Mouse (Mus musculus) forebrain, embryonic 12.5 days (tissue): ENCODE measurements around the gene Ankrd55. TPM values are rescaled to one million over a fixed set of nuclear protein-coding genes. Genes with fewer than 3 reads are reported as not detected.

Source experiments
- ATAC-seq: fragments of 200-750 bp; cut with Nextera tagmentation; 2 replicates; pipeline ENCODE4 v1.8.0; 2017; ENCODE audit warnings: moderate TSS enrichment; ENCODE audit not compliant: low FRiP score
- H3K27ac ChIP-seq: fragments of 300-500 bp; sonication (generic); 2 replicates; pipeline ENCODE4 v1.5.1; 2016; ENCODE audit warnings: mild to moderate bottlenecking
- H3K27me3 ChIP-seq: fragments of 300-500 bp; sonication (generic); 2 replicates; pipeline ENCODE4 v1.6.1; 2016; ENCODE audit warnings: mild to moderate bottlenecking
- H3K36me3 ChIP-seq: fragments of 300-500 bp; sonication (generic); replicated peaks from 2 replicates; pipeline ENCODE4 v1.6.1; 2016; ENCODE audit warnings: mild to moderate bottlenecking
- H3K4me1 ChIP-seq: fragments of 300-500 bp; sonication (generic); 2 replicates; pipeline ENCODE4 v1.6.1; 2016
- H3K4me2 ChIP-seq: fragments of 300-500 bp; sonication (generic); 2 replicates; pipeline ENCODE4 v1.6.1; 2016; ENCODE audit warnings: mild to moderate bottlenecking, moderate library complexity
- H3K4me3 ChIP-seq: fragments of 300-500 bp; sonication (generic); replicated peaks from 2 replicates; pipeline ENCODE4 v1.5.1; 2016; ENCODE audit warnings: mild to moderate bottlenecking
- H3K9ac ChIP-seq: fragments of 300-500 bp; sonication (generic); 2 replicates; pipeline ENCODE4 v1.6.1; 2016; ENCODE audit warnings: mild to moderate bottlenecking
- H3K9me3 ChIP-seq: fragments of 300-500 bp; sonication (generic); 2 replicates; pipeline ENCODE4 v1.6.1; 2016
- WGBS: fragments of 180-500 bp; shearing (Covaris S2); methylation state at CpG from one replicate; pipeline ENCODE4 v1.1.7; 2016; 5-methylcytosine and 5-hydroxymethylcytosine counted together
- polyA plus RNA-seq: library from polyadenylated mRNA; unstranded; fragments of >200 nt; fragmentation: Nextera tagmentation; extraction: Ambion mirVana; gene quantifications from 2 replicates; pipeline ENCODE4 v1.2.1, GENCODE M21; 2016

Gene Ankrd55
- polyA plus RNA-seq, 1 experiment from 2014 or later, result 1.0 TPM

- no peaks in the 10 kb centered on the region for H3K27me3 ChIP-seq
- 70% methylated on average over 4 of the region's 4 CpGs for WGBS
- ATAC-seq, result no peak
- H3K9ac ChIP-seq, result no peak overlapping the region
- H3K4me3 ChIP-seq, result no peak overlapping the region
- no peak overlapping the region for H3K4me2 ChIP-seq
- no peaks in the 10 kb centered on the region for H3K9me3 ChIP-seq
- H3K4me1 ChIP-seq, result peaks cover 5% of the 10 kb centered on the region; the same call in 1 of the 2 replicates
- H3K27ac ChIP-seq, result no peak overlapping the region
- no peaks in the 10 kb centered on the region for H3K36me3 ChIP-seq
These were observed 77.5 kb downstream of the Ankrd55 start for GRCm38 (mm10) chr13:112365762-112366161.

- no peak for ATAC-seq
- no peak overlapping the region for H3K9ac ChIP-seq
- no peak overlapping the region for H3K4me3 ChIP-seq
- no peaks in the 10 kb centered on the region for H3K36me3 ChIP-seq
- H3K9me3 ChIP-seq, result no peaks in the 10 kb centered on the region
- peaks cover 5% of the 10 kb centered on the region; the same call in 1 of the 2 replicates for H3K4me1 ChIP-seq
- no peak overlapping the region for H3K27ac ChIP-seq
- WGBS, result 83% methylated on average over 4 of the region's 4 CpGs
- H3K27me3 ChIP-seq, result no peaks in the 10 kb centered on the region
- H3K4me2 ChIP-seq, result no peak overlapping the region
These were observed 78.2 kb downstream of the Ankrd55 start for GRCm38 (mm10) chr13:112366321-112367029.

- H3K9me3 ChIP-seq, result no peaks in the 10 kb centered on the region
- no peaks in the 10 kb centered on the region for H3K27me3 ChIP-seq
- no peak for ATAC-seq
- H3K4me1 ChIP-seq, result peaks cover 4% of the 10 kb centered on the region; the same call in 1 of the 2 replicates
- no peak overlapping the region for H3K4me2 ChIP-seq
- H3K36me3 ChIP-seq, result no peaks in the 10 kb centered on the region
- no peak overlapping the region for H3K9ac ChIP-seq
- WGBS, result 85% methylated on average over 4 of the region's 4 CpGs
- no peak overlapping the region for H3K4me3 ChIP-seq
- H3K27ac ChIP-seq, result no peak overlapping the region
These were observed 83.5 kb downstream of the Ankrd55 start for GRCm38 (mm10) chr13:112371729-112372128.

- no peaks in the 10 kb centered on the region for H3K27me3 ChIP-seq
- peak; percentile 84 for ATAC-seq
- no peak overlapping the region for H3K27ac ChIP-seq
- WGBS, result 29% methylated on average over 8 of the region's 8 CpGs
- H3K4me3 ChIP-seq, result no peak overlapping the region
- no peak overlapping the region for H3K9ac ChIP-seq
- H3K36me3 ChIP-seq, result no peaks in the 10 kb centered on the region
- H3K4me1 ChIP-seq, result peaks cover 4% of the 10 kb centered on the region; the same call in 1 of the 2 replicates
- H3K4me2 ChIP-seq, result no peak overlapping the region
- no peaks in the 10 kb centered on the region for H3K9me3 ChIP-seq
These were observed 87.5 kb downstream of the Ankrd55 start for GRCm38 (mm10) chr13:112375766-112376165.

DNA sequence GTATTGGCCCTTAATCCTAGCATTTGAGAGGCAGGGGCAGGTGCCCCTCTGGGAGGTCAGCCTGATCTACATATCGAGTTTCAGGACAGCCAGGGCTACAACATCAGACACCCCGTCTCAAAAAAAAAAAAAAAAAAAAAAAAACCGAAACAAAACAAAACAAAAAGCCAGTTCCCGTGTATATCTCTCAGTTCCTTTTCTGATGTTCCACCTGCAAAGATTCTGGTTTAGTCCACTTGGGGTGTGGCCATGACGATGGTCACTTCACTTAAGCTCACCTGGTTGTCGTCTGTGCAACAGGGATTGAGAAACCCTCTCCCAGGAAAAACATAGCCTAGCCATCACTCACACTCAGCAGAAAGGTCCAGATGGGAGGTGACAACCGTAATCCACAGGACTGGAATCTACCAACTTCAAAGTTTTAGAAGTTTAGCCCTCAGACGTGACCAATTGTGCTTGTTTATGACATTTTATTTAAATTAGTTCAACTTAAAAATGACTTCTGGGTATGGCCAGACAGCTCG is 90.6 kb downstream of the Ankrd55 start:
- H3K4me3 ChIP-seq, result no peak overlapping the region
- no peak for ATAC-seq
- no peaks in the 10 kb centered on the region for H3K27me3 ChIP-seq
- H3K9ac ChIP-seq, result no peak overlapping the region
- peaks cover 4% of the 10 kb centered on the region; the same call in 1 of the 2 replicates for H3K4me1 ChIP-seq
- H3K27ac ChIP-seq, result no peak overlapping the region
- no peaks in the 10 kb centered on the region for H3K9me3 ChIP-seq
- WGBS, result 85% methylated on average over 9 of the region's 9 CpGs
- H3K4me2 ChIP-seq, result no peak overlapping the region
- H3K36me3 ChIP-seq, result no peaks in the 10 kb centered on the region

DNA sequence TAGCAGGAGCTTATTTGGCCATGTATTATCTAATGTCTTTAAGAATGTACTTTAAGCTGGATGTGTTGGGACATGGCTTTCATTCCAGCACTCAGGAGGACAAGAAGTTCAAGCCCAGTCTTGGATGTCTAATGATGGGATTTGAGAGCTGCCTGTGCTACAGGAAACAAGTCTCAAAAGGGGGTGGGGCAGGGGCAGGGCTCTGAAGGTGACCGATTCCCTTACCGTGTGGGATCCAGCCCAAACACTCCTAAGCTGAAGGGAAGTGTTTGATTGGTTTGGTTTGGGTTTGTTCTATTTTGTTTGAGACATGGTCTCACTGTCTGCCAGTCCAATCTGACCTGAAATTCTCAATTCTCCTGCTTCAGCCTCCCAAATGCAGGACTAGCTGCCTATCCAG is 93.2 kb downstream of the Ankrd55 start:
- Histone ChIP-seq H3K27me3 (no peaks in the 10 kb centered on the region), H3K27ac (no peak overlapping the region), H3K4me2 (no peak overlapping the region), H3K4me3 (no peak overlapping the region), H3K36me3 (no peaks in the 10 kb centered on the region), H3K9me3 (no peaks in the 10 kb centered on the region), H3K9ac (no peak overlapping the region), H3K4me1 (no peaks in the 10 kb centered on the region)
- ATAC-seq, result no peak
- WGBS, result 75% methylated on average over 2 of the region's 2 CpGs

GRCm38 (mm10) chr13:112382457-112382856 is 94.2 kb downstream of the Ankrd55 start:
- Histone ChIP-seq H3K4me2 (no peak overlapping the region), H3K27ac (no peak overlapping the region), H3K9ac (no peak overlapping the region), H3K36me3 (no peaks in the 10 kb centered on the region), H3K9me3 (no peaks in the 10 kb centered on the region), H3K4me3 (no peak overlapping the region), H3K4me1 (no peaks in the 10 kb centered on the region), H3K27me3 (no peaks in the 10 kb centered on the region)
- no peak for ATAC-seq
- WGBS, result 77% methylated on average over 4 of the region's 4 CpGs

DNA sequence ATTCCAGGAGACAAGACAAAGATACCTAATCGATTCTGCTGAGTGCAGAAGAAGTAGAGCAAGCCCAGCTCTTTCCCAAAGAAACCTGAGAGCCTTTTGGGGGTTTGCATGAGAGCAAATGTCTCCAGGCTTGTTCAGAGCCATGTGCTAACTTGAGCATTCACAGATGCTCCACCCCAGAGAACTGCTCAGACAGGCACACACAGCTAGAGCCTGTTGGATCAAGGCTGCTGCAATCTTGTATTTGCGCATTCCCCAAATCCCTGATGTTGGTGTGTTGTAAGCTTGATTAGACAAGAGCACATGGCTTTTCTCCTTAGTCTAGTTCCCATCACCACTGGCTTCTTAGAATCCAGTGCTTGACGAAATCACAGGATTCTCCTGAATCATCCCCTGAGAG is 94.7 kb downstream of the Ankrd55 start:
- H3K27me3 ChIP-seq, result no peaks in the 10 kb centered on the region
- H3K27ac ChIP-seq, result no peak overlapping the region
- no peaks in the 10 kb centered on the region for H3K9me3 ChIP-seq
- no peaks in the 10 kb centered on the region for H3K4me1 ChIP-seq
- H3K36me3 ChIP-seq, result no peaks in the 10 kb centered on the region
- no peak overlapping the region for H3K4me3 ChIP-seq
- no peak overlapping the region for H3K9ac ChIP-seq
- 87% methylated on average over 3 of the region's 3 CpGs for WGBS
- H3K4me2 ChIP-seq, result no peak overlapping the region
- no peak for ATAC-seq

- Histone ChIP-seq H3K27me3 (no peaks in the 10 kb centered on the region), H3K9ac (no peak overlapping the region), H3K9me3 (no peaks in the 10 kb centered on the region), H3K27ac (no peak overlapping the region), H3K4me3 (no peak overlapping the region), H3K36me3 (no peaks in the 10 kb centered on the region), H3K4me2 (no peak overlapping the region), H3K4me1 (no peaks in the 10 kb centered on the region)
- 85% methylated on average over 11 of the region's 11 CpGs for WGBS
- ATAC-seq, result no peak
These were observed 95.8 kb downstream of the Ankrd55 start for GRCm38 (mm10) chr13:112383941-112384659.

DNA sequence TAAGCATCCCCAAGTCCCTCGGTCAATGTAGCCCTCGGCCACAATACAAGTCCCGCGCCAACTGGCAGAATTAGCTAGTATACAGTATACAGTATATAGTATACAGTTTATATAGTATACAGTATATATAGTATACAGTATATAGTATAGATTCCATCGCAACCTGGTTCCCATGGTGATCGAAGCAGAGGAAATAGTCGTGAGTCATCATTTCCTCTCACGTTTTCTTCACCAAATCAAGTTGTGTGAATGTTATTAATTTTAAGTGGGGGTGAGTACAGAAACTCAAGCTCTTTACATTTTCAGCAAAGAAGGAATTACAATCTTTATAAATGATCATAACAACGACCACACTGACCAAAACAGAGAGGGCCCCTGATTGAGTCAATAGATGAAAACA is 96.8 kb downstream of the Ankrd55 start:
- no peaks in the 10 kb centered on the region for H3K27me3 ChIP-seq
- no peaks in the 10 kb centered on the region for H3K9me3 ChIP-seq
- no peak for ATAC-seq
- H3K36me3 ChIP-seq, result no peaks in the 10 kb centered on the region
- H3K9ac ChIP-seq, result no peak overlapping the region
- H3K4me3 ChIP-seq, result no peak overlapping the region
- WGBS, result 95% methylated on average over 9 of the region's 9 CpGs
- H3K4me1 ChIP-seq, result no peaks in the 10 kb centered on the region
- no peak overlapping the region for H3K27ac ChIP-seq
- no peak overlapping the region for H3K4me2 ChIP-seq

GRCm38 (mm10) chr13:112386494-112387075 is 98.3 kb downstream of the Ankrd55 start:
- Histone ChIP-seq H3K4me1 (no peaks in the 10 kb centered on the region), H3K9me3 (no peaks in the 10 kb centered on the region), H3K4me2 (no peak overlapping the region), H3K27ac (no peak overlapping the region), H3K9ac (no peak overlapping the region), H3K36me3 (no peaks in the 10 kb centered on the region), H3K4me3 (no peak overlapping the region), H3K27me3 (no peaks in the 10 kb centered on the region)
- ATAC-seq, result no peak
- 85% methylated on average over 2 of the region's 2 CpGs for WGBS

DNA sequence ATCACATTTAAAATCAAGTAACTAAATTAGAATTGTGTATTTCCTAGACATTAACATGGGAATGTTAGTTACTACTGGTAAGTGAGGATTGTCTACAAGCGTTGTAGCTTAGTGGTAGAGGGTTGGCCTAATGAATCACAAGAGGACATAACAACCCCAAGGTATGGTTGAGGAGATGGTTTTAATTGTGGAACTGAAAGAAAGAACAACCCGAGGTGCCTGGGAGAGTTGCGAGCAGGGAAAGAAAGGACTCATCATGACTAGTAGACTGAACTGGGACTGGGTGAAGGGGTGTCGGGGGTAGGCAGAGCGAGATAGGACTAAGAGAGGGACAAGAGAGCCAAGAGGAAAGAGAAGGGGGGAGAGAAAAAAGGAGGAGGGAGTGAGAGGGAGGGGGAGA is 99.0 kb downstream of the Ankrd55 start:
- H3K27me3 ChIP-seq, result no peaks in the 10 kb centered on the region
- H3K36me3 ChIP-seq, result no peaks in the 10 kb centered on the region
- H3K4me2 ChIP-seq, result no peak overlapping the region
- no peaks in the 10 kb centered on the region for H3K9me3 ChIP-seq
- H3K27ac ChIP-seq, result no peak overlapping the region
- H3K4me3 ChIP-seq, result no peak overlapping the region
- no peaks in the 10 kb centered on the region for H3K4me1 ChIP-seq
- WGBS, result 80% methylated on average over 5 of the region's 5 CpGs
- ATAC-seq, result no peak
- no peak overlapping the region for H3K9ac ChIP-seq
